Mouse (Mus musculus) MEL (cell line): Measurements from ENCODE around the gene Myod1. TPM values are rescaled to one million over a fixed set of nuclear protein-coding genes. Genes with fewer than 3 reads are reported as not detected.

Source experiments
- DNase-seq: peaks from one replicate; pipeline ENCODE4 v3.0.0; 2011; ENCODE audit warnings: low read depth, low spot score
- H3K27ac ChIP-seq: 2 replicates; pipeline ENCODE4 v1.5.1; 2012; ENCODE audit warnings: low read depth, mild to moderate bottlenecking, control low read depth, low read length, moderate library complexity; ENCODE audit not compliant: control insufficient read depth
- H3K27me3 ChIP-seq, 2 experiments: fragments of 150-350 bp in 1 of 2; sonication (generic) in 1 of 2; 2 replicates each; pipeline ENCODE4 v1.6.1; 2012; ENCODE audit warnings: low read length in 2 of 2, mild to moderate bottlenecking in 2 of 2, improper control_type of control experiment in 1 of 2, moderate library complexity in 1 of 2; ENCODE audit not compliant: insufficient read depth in 2 of 2, control insufficient read depth in 1 of 2
- H3K36me3 ChIP-seq, 2 experiments: 2 replicates each; pipeline ENCODE4 v1.6.1; 2012 to 2014; ENCODE audit warnings: low read length in 2 of 2, improper control_type of control experiment in 1 of 2, inconsistent platforms in 1 of 2, mild to moderate bottlenecking in 1 of 2; ENCODE audit not compliant: insufficient read depth in 2 of 2, control insufficient read depth in 1 of 2
- H3K4me1 ChIP-seq, 2 experiments: fragments of 150-350 bp in 1 of 2; sonication (generic) in 1 of 2; 2 replicates each; pipeline ENCODE4 v1.6.1; 2012; ENCODE audit warnings: low read length in 2 of 2, improper control_type of control experiment in 1 of 2, mild to moderate bottlenecking in 1 of 2; ENCODE audit not compliant: insufficient read depth in 2 of 2, control insufficient read depth in 1 of 2
- H3K4me3 ChIP-seq, 2 experiments: fragments of 150-350 bp in 1 of 2; sonication (generic) in 1 of 2; 2 replicates each; pipeline ENCODE4 v1.5.1; 2012; ENCODE audit warnings: low read depth in 2 of 2, low read length in 2 of 2, mild to moderate bottlenecking in 2 of 2, moderate library complexity in 2 of 2, control low read depth in 1 of 2, improper control_type of control experiment in 1 of 2; ENCODE audit not compliant: control insufficient read depth in 1 of 2, insufficient read depth in 1 of 2
- H3K79me2 ChIP-seq: 2 replicates; pipeline ENCODE4 v1.6.1; 2012; ENCODE audit warnings: mild to moderate bottlenecking, low read length, moderate library complexity; ENCODE audit not compliant: control insufficient read depth, poor library complexity, insufficient read depth
- H3K9ac ChIP-seq: 2 replicates; pipeline ENCODE4 v1.6.1; 2012; ENCODE audit warnings: low read depth, mild to moderate bottlenecking, control low read depth, low read length, moderate library complexity; ENCODE audit not compliant: control insufficient read depth, poor library complexity, severe bottlenecking
- H3K9me3 ChIP-seq: fragments of 150-350 bp; sonication (generic); replicated peaks from 2 replicates; pipeline ENCODE4 v1.6.1; 2012; ENCODE audit warnings: mild to moderate bottlenecking, low read length, improper control_type of control experiment, moderate library complexity; ENCODE audit not compliant: insufficient read depth
- BHLHE40 ChIP-seq: IDR thresholded peaks from 2 replicates; pipeline ENCODE4 v1.6.1; 2012; ENCODE audit warnings: low read depth, mild to moderate bottlenecking, inconsistent platforms, low read length, improper control_type of control experiment, borderline replicate concordance
- CHD1 ChIP-seq: IDR thresholded peaks from 2 replicates; pipeline ENCODE4 v1.6.1; 2012; ENCODE audit warnings: low read depth, mild to moderate bottlenecking, inconsistent platforms, low read length, improper control_type of control experiment
- CTCF ChIP-seq, 3 experiments: IDR thresholded peaks in 2 of 3; conservative IDR thresholded peaks in 1 of 3; 2 replicates each; pipeline ENCODE4 v1.5.1; 2011 to 2012; ENCODE audit warnings: low read length in 3 of 3, low read depth in 2 of 3, mild to moderate bottlenecking in 2 of 3, improper control_type of control experiment in 1 of 3, inconsistent platforms in 1 of 3, mixed read lengths in 1 of 3, moderate library complexity in 1 of 3; ENCODE audit not compliant: control insufficient read depth in 1 of 3, insufficient read depth in 1 of 3, poor library complexity in 1 of 3, severe bottlenecking in 1 of 3
- E2F4 ChIP-seq: IDR thresholded peaks from 2 replicates; pipeline ENCODE4 v1.6.1; 2011; ENCODE audit warnings: low read depth, low read length, improper control_type of control experiment, borderline replicate concordance
- ELF1 ChIP-seq: IDR thresholded peaks from 2 replicates; pipeline ENCODE4 v1.6.1; 2014; ENCODE audit warnings: low read depth, mild to moderate bottlenecking, inconsistent platforms, low read length, improper control_type of control experiment, moderate library complexity
- GABPA ChIP-seq: IDR thresholded peaks from 2 replicates; pipeline ENCODE4 v1.6.1; 2012; ENCODE audit warnings: low read depth, mild to moderate bottlenecking, inconsistent platforms, low read length, improper control_type of control experiment, moderate library complexity
- HCFC1 ChIP-seq: IDR thresholded peaks from 2 replicates; pipeline ENCODE4 v1.6.1; 2012; ENCODE audit warnings: low read depth, mild to moderate bottlenecking, inconsistent platforms, low read length, improper control_type of control experiment, moderate library complexity
- MAFK ChIP-seq: IDR thresholded peaks from 2 replicates; pipeline ENCODE4 v1.6.1; 2011; ENCODE audit warnings: low read depth, mild to moderate bottlenecking, low read length, improper control_type of control experiment, borderline replicate concordance
- MYB ChIP-seq: IDR thresholded peaks from 2 replicates; pipeline ENCODE4 v1.6.1; 2011; ENCODE audit warnings: mild to moderate bottlenecking, low read depth, low read length, improper control_type of control experiment
- NRF1 ChIP-seq: IDR thresholded peaks from 2 replicates; pipeline ENCODE4 v1.6.1; 2014; ENCODE audit warnings: low read depth, mild to moderate bottlenecking, inconsistent platforms, low read length, improper control_type of control experiment, moderate library complexity; ENCODE audit not compliant: poor library complexity, insufficient read depth, severe bottlenecking
- POLR2A ChIP-seq, 2 experiments: IDR thresholded peaks; 2 replicates each; pipeline ENCODE4 v1.6.1; 2011 to 2012; ENCODE audit warnings: low read length in 2 of 2, mild to moderate bottlenecking in 2 of 2, control low read depth in 1 of 2, improper control_type of control experiment in 1 of 2, low read depth in 1 of 2, moderate library complexity in 1 of 2; ENCODE audit not compliant: control insufficient read depth in 1 of 2, insufficient read depth in 1 of 2, poor library complexity in 1 of 2
- POLR2AphosphoS2 ChIP-seq: IDR thresholded peaks from 2 replicates; pipeline ENCODE4 v1.6.1; 2011; ENCODE audit warnings: low read length, improper control_type of control experiment
- POLR2AphosphoS5 ChIP-seq: IDR thresholded peaks from 2 replicates; pipeline ENCODE4 v1.6.1; 2012; ENCODE audit warnings: low read depth, borderline replicate concordance, mild to moderate bottlenecking, inconsistent platforms, low read length, moderate library complexity, mixed read lengths
- RCOR1 ChIP-seq: IDR thresholded peaks from 2 replicates; pipeline ENCODE4 v1.6.1; 2012; ENCODE audit warnings: low read depth, mild to moderate bottlenecking, inconsistent platforms, low read length, improper control_type of control experiment
- SIN3A ChIP-seq: IDR thresholded peaks from 2 replicates; pipeline ENCODE4 v1.6.1; 2012; ENCODE audit warnings: low read length, improper control_type of control experiment, inconsistent platforms
- TAL1 ChIP-seq: IDR thresholded peaks from 2 replicates; pipeline ENCODE4 v1.6.1; 2012; ENCODE audit warnings: mild to moderate bottlenecking, inconsistent platforms, low read length, moderate library complexity, mixed read lengths
- TCF12 ChIP-seq: IDR thresholded peaks from 2 replicates; pipeline ENCODE4 v1.6.1; 2014; ENCODE audit warnings: low read depth, mild to moderate bottlenecking, inconsistent platforms, low read length, improper control_type of control experiment, moderate library complexity
- USF2 ChIP-seq, 2 experiments: IDR thresholded peaks; 2 replicates each; pipeline ENCODE4 v1.6.1; 2011 to 2012; ENCODE audit warnings: improper control_type of control experiment in 2 of 2, low read length in 2 of 2, borderline replicate concordance in 1 of 2, inconsistent platforms in 1 of 2, low read depth in 1 of 2, mild to moderate bottlenecking in 1 of 2; ENCODE audit not compliant: insufficient read depth in 1 of 2
- ZKSCAN1 ChIP-seq: IDR thresholded peaks from 2 replicates; pipeline ENCODE4 v1.6.1; 2012; ENCODE audit warnings: low read depth, mild to moderate bottlenecking, inconsistent platforms, low read length, improper control_type of control experiment, moderate library complexity
- ZMIZ1 ChIP-seq: IDR thresholded peaks from 2 replicates; pipeline ENCODE4 v1.6.1; 2012; ENCODE audit warnings: low read depth, mild to moderate bottlenecking, inconsistent platforms, low read length, improper control_type of control experiment, moderate library complexity
- ZNF384 ChIP-seq: IDR thresholded peaks from 2 replicates; pipeline ENCODE4 v1.6.1; 2012; ENCODE audit warnings: low read depth, mild to moderate bottlenecking, inconsistent platforms, low read length, improper control_type of control experiment
- polyA plus RNA-seq, 2 experiments: library from polyadenylated mRNA; stranded (reverse) in 1 of 2; unstranded in 1 of 2; fragments of >175 nt in 1 of 2; fragments of >200 nt in 1 of 2; gene quantifications; 2 replicates each; pipeline versions ENCODE4 v1.2.1 to v1.2.4; 2012; ENCODE audit warnings: low replicate concordance in 2 of 2, low read depth in 1 of 2; ENCODE audit not compliant: insufficient read length in 2 of 2, insufficient read depth in 1 of 2, missing spikeins in 1 of 2
- total RNA-seq: library from RNA; depleted of rRNA; stranded (reverse); fragments of 300-350 nt; gene quantifications from 2 replicates; pipeline ENCODE4 v1.2.3, GENCODE M21; 2012

Gene Myod1
- total and polyA plus RNA-seq, 3 experiments = not detected

DNA sequence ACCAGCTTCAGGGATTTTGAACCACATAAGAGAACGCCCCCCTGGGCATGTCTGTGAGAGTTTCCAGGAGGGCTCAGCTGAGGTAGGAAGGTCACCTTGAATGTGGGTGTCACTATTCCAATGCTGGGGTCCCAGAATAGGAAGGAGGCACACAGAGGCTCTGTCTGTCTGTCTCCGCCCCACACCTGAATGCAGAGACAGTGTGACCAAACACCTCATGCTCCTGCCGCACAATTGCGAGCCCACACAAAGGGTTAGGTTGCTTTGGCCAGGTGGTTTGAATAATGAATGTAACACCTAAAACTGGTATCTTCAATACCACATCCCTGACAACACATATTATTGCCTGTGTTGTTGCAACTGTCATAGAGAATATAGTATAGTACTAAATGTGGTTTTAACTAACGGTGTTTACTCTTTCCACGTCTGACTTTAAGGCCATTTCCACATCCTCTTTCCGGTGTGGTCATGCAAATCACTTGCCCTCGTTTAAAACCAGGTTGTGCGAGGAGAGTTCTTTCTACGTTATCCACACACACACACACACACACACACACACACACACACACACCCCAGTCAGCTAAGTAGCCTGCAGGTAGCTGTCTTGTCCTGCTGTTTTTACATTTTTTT is 13.3 kb downstream of the Myod1 start:
- Histone ChIP-seq H3K79me2 (no peaks in the 10 kb centered on the region), H3K4me3 (no peak overlapping the region), H3K27me3 (no peaks in the 10 kb centered on the region), H3K27ac (no peak overlapping the region), H3K4me1 (no peaks in the 10 kb centered on the region), H3K36me3 (no peaks in the 10 kb centered on the region), H3K9ac (no peak overlapping the region), H3K9me3 (no peaks in the 10 kb centered on the region)
- no peak for DNase-seq
- TF ChIP-seq TAL1 = no peak
- no peak for TF ChIP-seq POLR2AphosphoS2
- TF ChIP-seq TCF12 = no peak
- TF ChIP-seq CTCF (IDR thresholded peaks at IDR 0.05 in 2 of 3, conservative IDR thresholded peaks at IDR 0.05 in 1 of 3; ENCODE audit: control insufficient read depth in 1 of 3, insufficient read depth in 1 of 3, low read depth in 2 of 3, low read length in 3 of 3, poor library complexity in 1 of 3, severe bottlenecking in 1 of 3) = no peak
- no peak for TF ChIP-seq CHD1
- TF ChIP-seq SIN3A = no peak
- no peak for TF ChIP-seq GABPA
- TF ChIP-seq HCFC1 = no peak
- TF ChIP-seq USF2 (IDR thresholded peaks at IDR 0.05; ENCODE audit: borderline replicate concordance in 1 of 2, insufficient read depth in 1 of 2, low read depth in 1 of 2, low read length in 2 of 2) = no peak
- TF ChIP-seq POLR2A (IDR thresholded peaks at IDR 0.05; ENCODE audit: control insufficient read depth in 1 of 2, insufficient read depth in 1 of 2, low read depth in 1 of 2, low read length in 2 of 2, poor library complexity in 1 of 2) = no peak
- TF ChIP-seq MAFK = no peak
- TF ChIP-seq MYB = no peak
- TF ChIP-seq RCOR1 = no peak
- no peak for TF ChIP-seq BHLHE40
- no peak for TF ChIP-seq ZKSCAN1
- TF ChIP-seq E2F4 = no peak
- TF ChIP-seq ZNF384 = no peak
- no peak for TF ChIP-seq ELF1

DNA sequence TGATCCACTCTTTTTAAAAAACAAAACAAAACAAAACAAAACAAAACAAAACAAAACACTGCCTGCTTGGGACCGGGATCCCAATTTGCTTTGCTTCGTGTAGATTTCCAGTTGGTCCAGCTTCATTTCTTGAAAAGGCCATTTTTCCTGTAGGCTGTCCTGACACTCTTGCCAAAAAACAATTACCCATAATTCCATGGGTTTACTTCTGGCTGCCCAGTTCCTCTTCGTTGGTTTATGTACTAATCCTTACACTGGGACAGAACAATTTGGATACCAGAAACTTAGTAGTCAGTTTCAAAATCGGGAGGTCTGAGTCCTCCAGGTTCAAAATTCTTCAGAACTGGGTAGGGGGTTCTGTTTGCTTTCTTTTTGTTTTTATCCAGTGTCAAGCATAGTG is 14.0 kb downstream of the Myod1 start:
- Histone ChIP-seq H3K9ac (no peak overlapping the region), H3K27ac (no peak overlapping the region), H3K36me3 (no peaks in the 10 kb centered on the region), H3K4me1 (no peaks in the 10 kb centered on the region), H3K27me3 (no peaks in the 10 kb centered on the region), H3K4me3 (no peak overlapping the region), H3K79me2 (no peaks in the 10 kb centered on the region), H3K9me3 (no peaks in the 10 kb centered on the region)
- TF ChIP-seq NRF1 = no peak
- no peak for TF ChIP-seq POLR2AphosphoS2
- no peak for TF ChIP-seq ZMIZ1
- TF ChIP-seq CHD1 = no peak
- TF ChIP-seq GABPA = no peak
- no peak for TF ChIP-seq POLR2AphosphoS5
- TF ChIP-seq TCF12 = no peak
- DNase-seq = peak; percentile 9
